Mouse (Mus musculus): ENCODE data around the gene Ube3c. TPM values are rescaled to one million over a fixed set of nuclear protein-coding genes. Genes with fewer than 3 reads are reported as not detected.

The Ube3c gene
- total RNA-seq, 1 experiment from 2014 or later: 47.7 TPM

DNA sequence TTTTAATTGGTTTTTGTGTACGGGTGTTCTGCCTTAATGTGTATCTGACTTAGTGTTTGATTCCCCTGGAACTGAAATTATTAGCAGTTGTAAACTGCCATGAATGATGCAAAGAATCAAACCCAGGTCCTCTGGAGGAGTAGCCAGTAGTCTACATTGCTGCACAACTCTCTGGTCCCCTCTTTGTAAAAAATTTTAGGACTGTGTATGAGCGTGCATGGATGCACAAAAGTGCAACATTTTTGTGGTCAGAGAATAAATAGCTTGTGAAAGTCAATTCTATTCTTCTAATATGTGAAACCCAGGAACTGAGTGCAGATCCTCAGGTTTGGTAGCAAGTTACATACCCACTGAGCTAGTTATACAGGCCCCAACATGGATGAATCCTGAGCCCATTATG lies 96.3 kb downstream of the Ube3c start:
- ATAC-seq (replicated peaks; ENCODE audit: low read depth, poor library complexity, severe bottlenecking): no peak

DNA sequence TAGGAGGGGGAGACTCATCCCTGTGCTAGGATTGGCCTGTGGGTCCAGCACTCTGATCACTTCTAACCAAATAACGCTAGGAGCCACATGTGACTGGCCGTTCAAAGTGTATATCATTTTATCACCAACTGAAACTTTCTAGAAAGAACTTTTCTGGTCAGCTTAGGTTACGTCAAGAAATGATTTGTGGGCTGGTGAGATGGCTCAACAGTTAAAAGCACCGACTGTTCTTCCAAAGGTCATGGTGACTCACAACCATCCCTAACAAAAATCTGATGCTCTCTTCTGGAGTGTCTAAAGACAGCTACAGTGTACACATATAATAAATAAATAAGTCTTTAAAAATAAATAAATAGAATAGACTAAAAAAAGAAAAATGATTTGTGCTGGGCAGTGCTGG lies 103.5 kb downstream of the Ube3c start:
- no peak for ATAC-seq (replicated peaks; ENCODE audit: low read depth, poor library complexity, severe bottlenecking)

DNA sequence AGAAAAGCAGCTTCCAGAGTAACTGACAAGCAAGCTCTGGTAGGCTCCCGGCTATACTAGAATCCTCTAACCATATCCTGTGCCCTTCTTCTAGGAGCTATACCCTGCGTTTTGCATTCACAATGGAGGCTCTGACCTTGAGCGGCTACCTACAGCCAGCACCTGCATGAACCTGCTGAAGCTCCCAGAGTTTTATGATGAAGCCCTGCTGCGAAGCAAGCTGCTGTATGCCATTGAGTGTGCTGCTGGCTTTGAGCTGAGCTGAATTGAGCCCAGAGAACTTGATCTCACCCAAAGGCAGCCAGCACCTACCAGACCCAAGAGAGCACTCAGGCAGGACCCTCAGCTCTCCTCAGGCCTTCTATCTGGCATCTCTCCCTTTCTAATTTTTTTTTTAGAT lies 105.3 kb downstream of the Ube3c start:
- ATAC-seq (replicated peaks; ENCODE audit: low read depth, poor library complexity, severe bottlenecking): no peak

DNA sequence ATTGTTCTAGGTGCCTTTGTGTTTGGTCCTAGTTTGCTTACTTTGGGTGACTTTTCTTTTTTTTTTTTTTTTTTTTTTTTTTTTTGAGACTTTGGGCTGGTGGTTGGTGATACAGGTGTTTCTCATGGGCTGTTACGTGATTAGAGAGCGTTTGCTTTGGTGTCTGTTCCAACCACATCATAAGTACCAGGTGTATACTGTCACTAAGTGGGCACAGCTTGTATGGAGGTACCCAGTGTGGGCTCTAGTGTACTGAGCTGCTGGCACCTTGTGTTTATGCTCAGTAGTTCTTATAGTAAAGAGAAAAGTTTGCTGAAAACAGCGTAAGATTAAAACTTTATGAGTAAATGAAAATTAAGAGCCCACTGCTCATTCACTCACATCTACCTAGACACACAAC lies 107.4 kb downstream of the Ube3c start:
- ATAC-seq (replicated peaks; ENCODE audit: low read depth, poor library complexity, severe bottlenecking): no peak

DNA sequence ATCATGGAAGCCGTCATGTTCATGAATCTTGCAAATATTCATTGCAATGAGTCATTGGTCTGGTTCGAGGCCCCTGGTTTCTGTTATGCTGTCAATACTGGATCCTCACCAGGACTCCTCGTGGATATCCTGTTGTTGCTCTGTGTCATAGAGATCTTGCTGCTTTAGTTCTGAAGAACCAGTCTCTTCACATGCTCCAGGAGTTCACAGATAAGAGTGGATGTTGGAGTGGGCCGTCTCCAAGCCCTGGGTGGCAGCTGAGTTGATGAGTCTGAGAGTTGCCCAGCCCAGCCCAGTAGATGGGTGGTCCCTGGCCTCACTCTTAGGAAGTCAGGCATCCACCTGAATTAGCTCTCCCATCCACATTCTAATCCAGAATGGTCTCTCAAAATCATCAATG lies 116.0 kb downstream of the Ube3c start:
- no peak for ATAC-seq (replicated peaks; ENCODE audit: low read depth, poor library complexity, severe bottlenecking)

DNA sequence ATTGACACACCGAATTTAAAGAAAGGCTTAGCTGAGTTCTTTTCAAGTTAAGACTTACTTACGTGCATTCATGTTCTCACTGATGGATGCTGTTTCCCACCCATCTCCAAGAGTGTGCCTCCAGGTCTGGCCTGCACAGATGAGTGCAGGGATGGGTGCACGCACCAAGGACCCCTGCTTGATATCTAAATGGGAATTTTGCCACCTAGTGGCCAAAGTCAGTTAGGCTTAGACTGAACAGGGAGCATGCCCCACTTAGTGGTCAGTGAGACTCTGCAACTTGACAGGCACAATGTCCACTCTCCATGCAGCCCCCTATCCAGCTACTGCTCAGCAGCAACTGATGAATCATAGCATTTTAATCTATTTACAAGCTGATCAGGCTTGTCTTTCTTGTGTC lies 118.6 kb downstream of the Ube3c start:
- peak; percentile 73 for ATAC-seq (replicated peaks; ENCODE audit: low read depth, poor library complexity, severe bottlenecking)

DNA sequence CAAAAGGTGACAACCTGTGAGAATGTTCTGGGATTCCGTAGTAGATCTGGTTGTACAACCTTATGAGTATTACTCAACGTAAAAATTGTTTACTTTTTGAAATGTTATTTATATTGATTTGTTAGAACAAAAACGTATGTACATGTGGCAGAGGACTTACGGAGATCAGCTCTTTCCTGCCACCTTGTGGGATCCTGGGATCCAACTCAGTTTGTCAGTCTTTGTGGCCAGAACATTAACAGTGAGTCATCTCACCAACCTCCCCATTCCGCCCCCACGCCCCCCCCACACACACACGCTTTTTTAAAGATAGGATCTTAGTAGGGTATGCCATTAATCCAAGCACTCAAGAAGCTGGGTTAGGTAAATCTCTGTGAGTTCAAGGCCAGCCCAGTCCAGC lies 119.3 kb downstream of the Ube3c start:
- no peak for ATAC-seq (replicated peaks; ENCODE audit: low read depth, poor library complexity, severe bottlenecking)

DNA sequence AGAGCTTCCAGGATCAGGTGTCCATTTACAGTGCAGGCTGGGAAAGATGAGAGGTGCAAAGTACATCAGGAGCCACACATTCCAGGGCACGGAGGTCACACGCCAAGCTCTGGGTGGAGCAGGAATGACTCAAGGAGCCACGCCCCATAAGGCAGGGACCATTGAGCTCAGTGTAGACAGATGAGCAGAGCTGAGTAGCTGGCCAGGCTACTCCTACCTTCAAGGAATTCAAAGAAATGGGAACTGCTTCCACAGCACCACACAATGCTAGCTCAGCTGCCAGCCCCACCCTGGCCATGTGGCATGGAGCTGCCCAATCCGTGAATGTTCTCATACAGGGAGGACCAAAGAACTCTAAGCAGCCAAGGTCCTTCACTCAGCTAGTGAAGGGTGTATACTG lies 129.5 kb downstream of the Ube3c start:
- no peak for ATAC-seq (replicated peaks; ENCODE audit: low read depth, poor library complexity, severe bottlenecking)

DNA sequence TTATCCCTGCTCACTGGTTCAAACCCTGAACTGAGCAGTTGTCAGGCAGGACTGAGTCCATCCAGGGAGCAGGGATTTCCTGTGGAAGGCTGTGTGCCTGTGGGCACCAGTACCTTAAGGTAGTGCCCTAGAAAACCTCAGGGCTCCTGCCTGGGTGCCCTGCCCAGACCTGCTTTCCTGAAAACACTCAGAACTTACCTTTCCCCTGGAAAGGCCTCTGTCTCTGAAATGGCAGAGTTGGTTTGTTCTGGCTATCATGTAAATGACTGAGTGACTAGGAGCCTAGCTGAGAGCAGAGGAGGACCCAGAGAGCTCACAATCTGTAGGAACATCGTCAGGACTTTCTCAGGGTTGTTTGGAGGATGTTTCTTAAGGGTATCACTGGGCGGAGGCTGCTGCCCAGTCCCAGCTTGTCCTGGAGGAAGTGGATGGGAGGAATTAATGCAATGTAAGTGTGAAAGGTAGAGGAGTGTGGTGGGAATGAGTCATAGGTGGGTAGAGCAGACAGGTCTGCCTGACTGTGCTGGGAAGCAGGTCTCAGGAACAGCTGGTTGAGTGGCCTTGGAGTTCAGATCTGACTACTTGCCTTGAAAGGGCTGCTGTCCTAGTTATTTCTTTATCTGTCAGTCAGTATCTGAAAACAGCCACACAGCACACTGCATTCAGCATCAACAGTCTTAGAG lies 130.6 kb downstream of the Ube3c start:
- ATAC-seq (replicated peaks; ENCODE audit: low read depth, poor library complexity, severe bottlenecking): no peak

DNA sequence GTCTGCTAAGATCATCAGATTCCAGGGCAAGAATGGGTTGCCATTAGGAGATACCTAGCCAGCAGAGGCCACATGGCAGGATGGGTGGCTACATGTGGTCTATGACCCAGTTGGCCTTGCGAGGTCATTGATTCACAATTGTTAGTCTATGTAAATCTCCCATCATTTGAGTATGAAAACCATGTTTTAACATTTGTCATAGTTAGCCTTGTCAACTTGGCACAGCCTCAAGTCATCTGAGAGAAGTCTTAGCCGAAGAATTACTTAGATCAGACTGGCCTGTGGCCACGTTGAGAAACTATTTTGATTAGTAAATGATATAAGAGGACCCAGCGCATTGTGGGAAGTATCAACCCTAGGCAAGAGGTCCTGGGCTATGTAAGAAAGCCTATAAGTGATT lies 138.2 kb downstream of the Ube3c start:
- no peak for ATAC-seq (replicated peaks; ENCODE audit: low read depth, poor library complexity, severe bottlenecking)

DNA sequence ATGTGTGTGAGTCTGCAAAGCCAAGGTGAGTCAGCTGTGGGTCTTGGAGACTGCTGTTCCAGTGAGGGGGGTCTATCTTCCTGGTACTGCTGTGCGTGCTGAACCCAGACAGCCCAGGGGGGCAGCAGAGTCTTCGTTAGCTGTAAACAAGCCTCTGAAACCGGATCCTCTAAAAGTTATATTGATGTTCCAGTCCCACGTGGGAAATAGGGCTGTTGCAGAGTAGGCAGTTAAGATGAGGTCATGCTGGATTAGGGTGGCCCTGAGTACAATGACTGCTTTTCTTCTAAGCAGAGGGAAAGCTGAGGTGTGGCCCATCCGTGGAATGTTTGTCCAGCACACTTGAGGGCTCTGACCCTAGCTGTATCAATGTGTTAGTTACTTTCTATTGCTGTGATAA lies 139.2 kb downstream of the Ube3c start:
- no peak for ATAC-seq (replicated peaks; ENCODE audit: low read depth, poor library complexity, severe bottlenecking)

DNA sequence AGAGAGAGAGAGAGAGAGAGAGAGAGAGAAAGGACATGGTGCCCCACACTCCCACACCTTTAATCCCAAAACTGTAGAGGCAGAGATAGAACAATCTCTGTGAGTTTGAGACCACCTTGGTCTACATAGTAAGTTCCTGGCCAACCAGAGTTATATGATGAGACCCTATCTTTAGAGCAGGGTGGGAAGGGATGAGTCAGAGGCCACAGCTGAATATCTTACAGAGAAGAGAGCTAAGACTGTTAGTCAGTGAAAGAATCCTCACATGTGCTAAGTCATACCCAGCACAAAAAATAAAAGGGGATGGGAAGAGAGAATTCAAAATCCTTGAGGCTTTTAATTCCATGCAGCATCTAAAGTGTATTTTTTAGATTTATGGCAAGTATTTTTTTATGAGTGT lies 142.6 kb downstream of the Ube3c start:
- no peak for ATAC-seq (replicated peaks; ENCODE audit: low read depth, poor library complexity, severe bottlenecking)

DNA sequence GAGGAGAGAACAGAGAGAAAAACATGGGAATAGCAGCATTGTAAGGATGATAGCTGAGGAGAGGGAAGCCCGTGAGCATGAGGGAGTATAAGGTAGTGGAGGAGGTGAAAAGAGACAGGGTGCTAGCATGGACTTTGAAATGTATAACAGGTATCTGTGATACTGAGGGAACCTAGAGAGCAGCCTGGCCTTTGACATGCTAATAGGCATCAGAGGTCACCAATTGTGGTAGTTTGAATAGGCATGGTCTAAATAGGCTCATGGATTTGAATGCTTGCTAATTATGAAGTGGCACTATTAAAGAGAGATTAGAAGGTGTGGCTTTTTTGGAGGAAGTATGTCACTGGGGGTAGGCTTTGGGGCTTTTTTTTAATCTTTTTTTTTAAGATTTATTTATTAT lies 143.9 kb downstream of the Ube3c start:
- ATAC-seq (replicated peaks; ENCODE audit: low read depth, poor library complexity, severe bottlenecking): no peak

DNA sequence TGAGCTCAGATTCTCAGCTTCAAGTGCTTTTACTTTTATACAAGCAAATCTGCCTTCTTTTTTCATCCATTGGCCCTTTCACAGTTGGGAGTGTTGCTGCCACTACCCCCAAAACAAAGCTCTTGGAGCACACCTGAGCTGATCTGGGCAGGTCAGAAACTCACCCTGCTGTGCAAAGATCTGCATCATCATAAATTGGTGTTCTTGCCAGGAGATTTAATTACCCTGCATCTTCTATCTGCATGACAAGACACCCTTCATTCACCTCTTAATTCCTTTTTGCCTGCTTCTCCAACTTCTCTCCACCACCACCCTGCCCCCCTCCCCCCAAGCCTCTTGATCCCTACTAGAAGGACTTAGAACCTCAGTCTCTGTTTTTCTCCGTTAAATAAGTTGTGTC lies 152.1 kb downstream of the Ube3c start:
- ATAC-seq (replicated peaks; ENCODE audit: low read depth, poor library complexity, severe bottlenecking): no peak

DNA sequence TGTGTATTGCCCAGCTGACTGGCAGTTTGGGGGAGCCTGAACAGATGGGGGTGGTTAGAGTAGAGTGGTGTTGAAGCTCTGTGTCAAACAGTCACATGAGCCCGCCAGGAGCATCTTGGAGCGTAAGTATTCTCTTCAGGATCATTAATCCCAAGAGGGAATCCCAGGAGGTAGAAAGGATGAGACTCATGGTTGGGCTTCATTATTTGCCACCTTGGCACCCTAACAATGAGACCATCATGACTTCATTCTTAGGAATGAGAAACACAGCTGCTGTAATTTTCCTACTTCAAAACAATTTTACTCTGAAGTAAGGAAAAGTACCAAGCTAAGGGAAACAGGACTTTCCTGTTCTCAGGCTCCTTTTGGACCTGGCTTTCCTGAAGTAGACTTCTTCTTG lies 156.3 kb downstream of the Ube3c start:
- ATAC-seq (replicated peaks; ENCODE audit: low read depth, poor library complexity, severe bottlenecking): no peak

Other genes with a start within 250 kb of the Ube3c start
- 4.8 and 9.9 TPM in 2 replicates for gene Lmbr1, start 190.9 kb upstream of the Ube3c start, total RNA-seq (2017)
- gene Nom1, start 134.6 kb upstream of the Ube3c start, total RNA-seq (2017): 16.8 and 30.7 TPM in 2 replicates
- gene Mnx1, start 90.8 kb upstream of the Ube3c start, total RNA-seq (2017): not detected in 2 replicates
- gene Dnajb6, start 166.4 kb downstream of the Ube3c start, total RNA-seq (2017): 148 and 155 TPM in 2 replicates
- 5.1 and 18.9 TPM in 2 replicates for gene Gm5129, start 166.7 kb downstream of the Ube3c start, total RNA-seq (2017)